13 mouse cellular contexts compared by ENCODE assay signal in the genomic region with DNA sequence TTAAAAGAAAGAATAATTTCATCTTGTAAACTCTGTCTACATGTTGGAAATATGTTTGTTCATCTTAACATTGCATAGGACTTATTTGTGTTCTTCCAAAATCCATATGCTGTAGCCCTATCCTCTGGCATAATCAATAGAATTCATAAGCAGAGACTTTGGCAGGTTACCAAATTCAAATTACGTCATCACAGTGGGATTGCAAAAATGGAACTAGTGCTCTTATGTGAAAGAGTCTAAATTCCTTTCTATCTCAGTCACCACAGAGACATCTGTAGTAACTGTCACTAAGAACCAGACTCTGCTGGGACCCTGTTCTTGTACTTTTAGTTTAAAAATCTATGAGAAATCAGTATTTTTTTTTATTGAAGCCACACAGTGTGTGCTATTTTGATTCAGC.
"Had no signal": no experiment of that assay in that cellular context is flagged by ENCODE, and none has a peak within 500 bp of the region (broad histone marks: within the 10 kb centered on the region; RNA-seq: fewer than 3 reads in every experiment).

No protein-coding gene starts in this region.

- H3K9me3 ChIP-seq: megakaryocyte, embryonic 14.5 days; midbrain, embryonic 13.5 days; midbrain, embryonic 15.5 days; neural tube, embryonic 12.5 days had no signal

- H3K27me3 ChIP-seq: megakaryocyte, embryonic 14.5 days; midbrain, embryonic 13.5 days; midbrain, embryonic 15.5 days; neural tube, embryonic 12.5 days had no signal

- H3K27ac ChIP-seq: macrophage; midbrain, embryonic 13.5 days; midbrain, embryonic 15.5 days; neural tube, embryonic 12.5 days had no signal

- H3K4me1 ChIP-seq: megakaryocyte, embryonic 14.5 days; midbrain, embryonic 13.5 days; midbrain, embryonic 15.5 days; neural tube, embryonic 12.5 days had no signal

- H3K9ac ChIP-seq: midbrain, embryonic 13.5 days; midbrain, embryonic 15.5 days; neural tube, embryonic 12.5 days had no signal

- H3K4me2 ChIP-seq: midbrain, embryonic 11.5 days; midbrain, embryonic 13.5 days; midbrain, embryonic 15.5 days; neural tube, embryonic 12.5 days had no signal

- H3K4me3 ChIP-seq: megakaryocyte, embryonic 14.5 days; midbrain, embryonic 13.5 days; midbrain, embryonic 15.5 days; neural tube, embryonic 12.5 days had no signal

- H3K36me3 ChIP-seq: midbrain, embryonic 13.5 days; midbrain, embryonic 15.5 days; neural tube, embryonic 12.5 days had no signal

- DNase-seq: lung, adult 2 months; lung, postnatal 10 days; right cerebral cortex, postnatal 14 days; spleen, adult 18-20 months; thymus, adult 18-20 months; thymus, postnatal 14 days; thymus, postnatal 36 days had no signal

- ATAC-seq: midbrain, embryonic 13.5 days; midbrain, embryonic 15.5 days had no signal
